Mouse (Mus musculus): Measurements from ENCODE around the gene Stoml2. TPM values are rescaled to one million over a fixed set of nuclear protein-coding genes. Genes with fewer than 3 reads are reported as not detected.
A peak's percentile ranks its signal among the peaks of the same experiment; 100 is the strongest.
"Not testable (repeated sequence)": the region's sequence is repeated elsewhere in the genome, so short reads cannot be mapped to it uniquely, and the experiment has no call there.

Gene Stoml2
- total and polyA plus RNA-seq, 3 experiments, result 145 to 191 (median 157) TPM

DNA sequence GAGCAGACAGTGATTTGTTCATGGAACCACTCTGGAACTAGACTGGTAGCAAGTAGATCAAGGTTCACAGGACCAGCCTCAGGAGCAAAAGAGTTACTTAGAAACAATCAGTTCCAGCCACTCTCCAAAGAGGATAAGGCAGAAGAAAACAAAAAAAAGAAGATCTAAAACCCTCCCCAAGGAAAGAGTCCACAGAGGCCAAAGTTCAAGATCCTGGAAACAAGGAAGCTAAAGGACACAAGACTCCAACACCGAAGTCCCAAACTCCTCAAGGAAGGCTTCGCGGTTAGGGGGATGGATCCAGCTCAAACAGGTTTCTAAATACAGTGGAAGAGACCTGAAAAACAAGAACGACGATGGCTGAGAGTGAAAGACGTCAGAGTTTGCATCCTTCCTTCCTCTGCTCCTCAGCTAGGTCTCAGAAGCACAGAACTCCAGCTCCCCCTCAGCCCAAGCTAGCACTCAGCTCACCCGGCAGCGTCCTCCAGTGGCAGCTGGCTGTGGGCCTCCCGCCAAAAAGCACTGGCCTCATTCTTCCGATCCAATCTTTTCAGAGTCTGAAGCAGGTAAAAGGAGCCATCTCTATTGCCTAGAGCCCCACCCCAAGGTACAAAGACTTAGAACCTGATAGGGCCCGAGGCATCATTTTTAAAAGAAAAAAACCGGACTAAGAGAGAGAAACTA lies 28.6 kb downstream of the Stoml2 start:
- no peak for TF ChIP-seq GATA2 (IDR thresholded peaks at IDR 0.05; ENCODE audit: borderline replicate concordance, low read depth, low read length)
- TF ChIP-seq TAL1 (conservative IDR thresholded peaks at IDR 0.05; ENCODE audit: low read depth, low read length), result no peak
- TF ChIP-seq CTCF (IDR thresholded peaks at IDR 0.05; ENCODE audit: low read depth, low read length), result no peak
- no peak for TF ChIP-seq POLR2AphosphoS5 (IDR thresholded peaks at IDR 0.05; ENCODE audit: insufficient replicate concordance, low read depth, low read length)
- TF ChIP-seq GATA1 (IDR thresholded peaks at IDR 0.05; ENCODE audit: borderline replicate concordance, low read length), result no peak
- no peak for DNase-seq (ENCODE audit: low spot score)

DNA sequence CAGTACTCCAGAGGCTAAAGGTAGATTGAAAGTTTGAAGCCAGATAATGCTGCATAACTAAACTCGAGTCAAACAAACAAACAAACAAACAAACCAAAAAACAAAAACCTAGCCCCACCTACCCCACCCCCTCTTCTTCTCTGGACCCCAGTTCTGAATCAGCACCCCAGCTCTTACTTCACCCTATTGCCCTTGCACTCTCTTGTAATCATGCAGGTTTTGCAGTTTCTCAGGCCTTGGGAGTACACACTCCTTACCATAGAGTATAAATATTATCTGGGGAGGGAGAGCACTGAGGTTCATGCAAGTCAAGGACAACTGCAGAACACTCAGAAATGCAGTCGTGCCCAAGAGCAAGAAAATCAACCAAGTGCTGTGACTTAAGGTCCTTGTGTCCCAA lies 30.2 kb downstream of the Stoml2 start:
- H3K4me1 ChIP-seq (ENCODE audit: insufficient read depth, low read depth, low read length), result peaks cover 29% of the 10 kb centered on the region
- no peak for ATAC-seq (ENCODE audit: extremely low read depth, insufficient number of reproducible peaks, low FRiP score, poor library complexity, severe bottlenecking)
- no peaks in the 10 kb centered on the region for H3K27me3 ChIP-seq (ENCODE audit: insufficient read depth, low read length)
- TF ChIP-seq TAL1 (conservative IDR thresholded peaks at IDR 0.05; ENCODE audit: low read depth, low read length) (no peak), POLR2AphosphoS5 (IDR thresholded peaks at IDR 0.05; ENCODE audit: insufficient replicate concordance, low read depth, low read length) (no peak), GATA2 (IDR thresholded peaks at IDR 0.05; ENCODE audit: borderline replicate concordance, low read depth, low read length) (no peak), CTCF (IDR thresholded peaks at IDR 0.05; ENCODE audit: low read depth, low read length) (no peak), GATA1 (IDR thresholded peaks at IDR 0.05; ENCODE audit: borderline replicate concordance, low read length) (no peak)
- H3K36me3 ChIP-seq (replicated peaks), result peaks cover 58% of the 10 kb centered on the region
- DNase-seq (ENCODE audit: low spot score), result no peak
- H3K4me3 ChIP-seq (ENCODE audit: low read depth, low read length), result no peak overlapping the region
- H3K9me3 ChIP-seq (replicated peaks), result no peaks in the 10 kb centered on the region

More for the DNA sequence above, 28.6 kb downstream of the Stoml2 start:
- Histone ChIP-seq H3K27me3 (ENCODE audit: insufficient read depth, low read length) (no peaks in the 10 kb centered on the region), H3K4me1 (ENCODE audit: insufficient read depth, low read depth, low read length) (peaks cover 22% of the 10 kb centered on the region), H3K9me3 (replicated peaks) (no peaks in the 10 kb centered on the region), H3K4me3 (ENCODE audit: low read depth, low read length) (no peak overlapping the region), H3K36me3 (replicated peaks) (peaks cover 63% of the 10 kb centered on the region)
- no peak for ATAC-seq (ENCODE audit: extremely low read depth, insufficient number of reproducible peaks, low FRiP score, poor library complexity, severe bottlenecking)

DNA sequence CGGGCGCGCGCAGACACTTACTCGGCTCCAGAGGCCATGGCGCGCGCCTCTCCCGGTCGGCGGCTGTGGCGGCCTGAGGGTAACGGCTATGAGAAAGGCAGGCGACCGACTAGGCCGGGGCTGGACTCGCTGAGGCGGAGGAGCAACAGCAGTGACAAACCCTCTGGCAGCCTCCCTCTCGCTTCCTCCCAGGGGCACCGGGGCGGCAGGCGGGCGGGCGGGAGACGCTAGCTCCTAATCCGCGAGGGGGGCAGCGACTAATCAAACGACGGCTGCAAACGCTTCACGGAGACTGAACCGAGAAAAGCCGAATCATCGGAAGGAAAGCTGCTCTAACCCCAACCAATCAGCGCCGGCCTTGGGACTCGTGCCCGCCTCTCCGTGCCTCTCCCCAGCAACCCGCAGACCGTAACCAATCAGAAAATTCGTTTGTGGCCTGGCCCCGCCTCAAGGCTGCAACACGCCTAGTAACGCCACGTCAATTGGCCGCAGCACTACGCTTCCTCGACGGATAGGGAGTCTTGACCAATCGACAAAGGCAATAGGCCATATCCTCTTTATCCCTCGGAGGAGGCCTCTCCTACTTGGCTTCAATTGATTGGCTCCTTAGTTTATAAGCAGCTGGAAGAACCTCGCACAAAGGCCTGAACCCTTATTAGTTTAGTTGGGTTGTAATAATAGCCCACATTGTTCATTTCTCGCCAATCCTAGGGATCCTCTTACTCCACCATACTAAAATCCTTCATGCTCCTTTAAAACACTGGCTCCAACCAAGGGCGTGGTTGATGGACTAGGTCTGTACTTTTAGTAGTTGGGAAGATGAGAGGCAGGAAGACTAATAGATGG lies 31.1 kb downstream of the Stoml2 start, which contains the start of gene Vcp:
Gene Vcp, minus strand, starts transcription at position 367 of the 846 bp plus-strand sequence.
- Histone ChIP-seq H3K4me3 (ENCODE audit: low read depth, low read length) (peak within 1 kb of the TSS; percentile 88), H3K36me3 (replicated peaks) (peaks cover 59% of the 10 kb centered on the region), H3K4me1 (ENCODE audit: insufficient read depth, low read depth, low read length) (peaks cover 28% of the 10 kb centered on the region)
- DNase-seq (ENCODE audit: low spot score), result peak; percentile 99
- not testable (repeated sequence) for H3K27me3 ChIP-seq (ENCODE audit: insufficient read depth, low read length); H3K9me3 ChIP-seq (replicated peaks)
- ATAC-seq (ENCODE audit: extremely low read depth, insufficient number of reproducible peaks, low FRiP score, poor library complexity, severe bottlenecking), result peak; percentile 97

DNA sequence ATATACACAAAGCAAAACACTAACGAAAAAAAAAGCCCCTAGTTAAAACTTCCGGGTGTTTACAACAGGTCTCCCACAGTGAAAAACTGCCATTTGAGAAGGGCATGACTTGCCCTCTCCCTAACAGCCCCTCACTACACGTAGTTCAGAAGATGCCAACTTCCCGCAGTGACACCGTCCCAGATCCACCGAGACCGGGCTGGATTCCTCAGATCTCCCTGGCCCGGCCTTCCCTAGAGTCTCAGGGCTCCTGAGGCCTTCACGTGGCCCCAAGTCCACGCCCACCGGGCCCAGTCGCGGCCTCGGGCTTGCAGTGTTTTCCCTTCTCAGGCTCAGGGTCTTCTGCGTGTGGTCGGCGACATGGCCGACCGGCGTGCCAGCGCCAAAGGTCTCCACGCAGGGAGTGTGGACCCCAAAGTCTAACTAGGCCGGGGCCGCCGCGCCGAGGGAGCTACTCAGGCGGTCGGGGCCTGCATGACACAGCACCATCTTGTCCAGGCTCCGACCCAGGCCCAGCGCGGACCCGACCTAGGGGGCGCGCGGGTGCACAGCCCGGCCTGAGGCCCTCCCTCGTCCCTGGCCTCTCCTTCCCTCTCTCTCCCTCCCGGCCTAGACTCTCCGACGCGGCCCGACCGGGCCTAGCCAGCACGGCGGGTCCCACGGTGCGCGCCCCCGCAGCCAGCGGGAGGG lies 31.9 kb downstream of the Stoml2 start:
- TF ChIP-seq TAL1 (conservative IDR thresholded peaks at IDR 0.05; ENCODE audit: low read depth, low read length), result no peak
- no peak for ATAC-seq (ENCODE audit: extremely low read depth, insufficient number of reproducible peaks, low FRiP score, poor library complexity, severe bottlenecking)

DNA sequence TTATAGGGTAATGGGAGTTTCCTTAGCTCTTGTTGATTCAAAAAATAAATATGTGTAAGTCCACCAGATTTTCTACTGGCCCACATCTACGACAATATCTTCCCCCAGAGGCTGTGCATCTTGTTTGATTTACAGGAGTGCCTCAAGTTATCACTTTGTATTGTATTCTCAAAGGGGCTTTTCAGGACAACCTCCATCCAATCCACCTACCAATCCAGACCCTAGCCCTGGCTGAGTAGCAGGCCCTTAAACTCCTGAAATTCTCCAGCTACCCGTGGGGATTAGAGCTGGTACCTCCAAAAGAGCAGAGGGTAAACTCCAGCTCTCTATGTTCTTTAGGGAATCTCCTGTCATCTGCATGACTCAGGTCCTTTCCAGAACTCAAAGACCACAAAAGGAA lies 33.5 kb downstream of the Stoml2 start:
- H3K9me3 ChIP-seq (replicated peaks), result no peaks in the 10 kb centered on the region
- peaks cover 60% of the 10 kb centered on the region for H3K36me3 ChIP-seq (replicated peaks)
- no peak for ATAC-seq (ENCODE audit: extremely low read depth, insufficient number of reproducible peaks, low FRiP score, poor library complexity, severe bottlenecking)
- no peak for TF ChIP-seq GATA2 (IDR thresholded peaks at IDR 0.05; ENCODE audit: borderline replicate concordance, low read depth, low read length)
- TF ChIP-seq POLR2AphosphoS5 (IDR thresholded peaks at IDR 0.05; ENCODE audit: insufficient replicate concordance, low read depth, low read length), result no peak
- TF ChIP-seq CTCF (IDR thresholded peaks at IDR 0.05; ENCODE audit: low read depth, low read length), result no peak
- no peak for TF ChIP-seq TAL1 (conservative IDR thresholded peaks at IDR 0.05; ENCODE audit: low read depth, low read length)
- no peak for DNase-seq (ENCODE audit: low spot score)
- peak overlapping the region; percentile 34; the same call in 1 of the 2 replicates for H3K4me3 ChIP-seq (ENCODE audit: low read depth, low read length)
- H3K4me1 ChIP-seq (ENCODE audit: insufficient read depth, low read depth, low read length), result peaks cover 32% of the 10 kb centered on the region
- H3K27me3 ChIP-seq (ENCODE audit: insufficient read depth, low read length), result no peaks in the 10 kb centered on the region

More for the DNA sequence above, 31.9 kb downstream of the Stoml2 start:
- peak overlapping the region; percentile 88 for H3K4me3 ChIP-seq (ENCODE audit: low read depth, low read length)
- peaks cover 58% of the 10 kb centered on the region for H3K36me3 ChIP-seq (replicated peaks)
- DNase-seq (ENCODE audit: low spot score), result peak; percentile 62
- no peaks in the 10 kb centered on the region for H3K9me3 ChIP-seq (replicated peaks)
- no peaks in the 10 kb centered on the region for H3K27me3 ChIP-seq (ENCODE audit: insufficient read depth, low read length)
- peaks cover 28% of the 10 kb centered on the region for H3K4me1 ChIP-seq (ENCODE audit: insufficient read depth, low read depth, low read length)

DNA sequence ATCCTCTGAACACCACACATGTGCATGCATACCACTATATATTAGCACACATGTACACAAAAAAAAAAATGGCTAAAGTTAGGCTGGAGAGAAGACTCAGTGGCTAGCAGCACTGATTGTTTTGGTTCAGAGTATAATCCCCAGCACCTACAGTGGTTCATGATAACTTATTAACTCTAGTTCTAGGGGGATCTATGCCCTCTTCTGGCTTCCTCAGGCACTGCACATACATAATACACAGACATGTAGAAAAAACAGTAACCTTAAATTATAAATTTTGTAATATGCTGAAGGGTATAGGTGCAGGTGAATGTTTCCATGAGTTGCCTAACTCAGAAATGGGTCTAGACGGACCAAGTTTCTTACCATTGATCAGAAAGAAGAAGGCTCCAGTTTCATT lies 43.2 kb downstream of the Stoml2 start:
- Histone ChIP-seq H3K36me3 (replicated peaks) (peaks cover 98% of the 10 kb centered on the region), H3K27me3 (ENCODE audit: insufficient read depth, low read length) (no peaks in the 10 kb centered on the region), H3K4me3 (ENCODE audit: low read depth, low read length) (no peak overlapping the region), H3K9me3 (replicated peaks) (no peaks in the 10 kb centered on the region), H3K4me1 (ENCODE audit: insufficient read depth, low read depth, low read length) (0 out of 2 replicates have a peak, but pooled peaks cover 2% of the 10 kb centered on the region)
- no peak for DNase-seq (ENCODE audit: low spot score)
- no peak for ATAC-seq (ENCODE audit: extremely low read depth, insufficient number of reproducible peaks, low FRiP score, poor library complexity, severe bottlenecking)
- no peak for TF ChIP-seq POLR2AphosphoS5 (IDR thresholded peaks at IDR 0.05; ENCODE audit: insufficient replicate concordance, low read depth, low read length)
- TF ChIP-seq GATA2 (IDR thresholded peaks at IDR 0.05; ENCODE audit: borderline replicate concordance, low read depth, low read length), result no peak
- no peak for TF ChIP-seq TAL1 (conservative IDR thresholded peaks at IDR 0.05; ENCODE audit: low read depth, low read length)
- no peak for TF ChIP-seq CTCF (IDR thresholded peaks at IDR 0.05; ENCODE audit: low read depth, low read length)

DNA sequence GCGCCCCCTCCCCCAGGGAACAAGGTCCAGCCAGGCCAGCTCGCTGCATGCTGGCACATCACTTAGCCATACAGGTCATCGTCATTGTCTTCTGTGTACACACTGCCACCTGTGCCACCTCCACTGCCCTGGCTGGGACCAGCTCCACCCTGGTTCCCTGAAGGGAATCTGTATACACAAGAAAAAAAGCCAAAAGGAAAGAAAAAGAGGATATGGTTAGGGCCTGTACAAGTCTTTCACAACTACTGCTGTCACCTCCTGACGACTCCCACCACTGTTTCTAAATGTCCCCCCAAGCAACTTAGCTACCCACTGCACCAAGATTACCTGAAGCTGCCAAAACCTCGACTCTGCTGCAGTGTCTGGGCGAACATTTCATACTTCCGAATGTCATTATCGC lies 51.0 kb downstream of the Stoml2 start:
- not testable (repeated sequence) for ATAC-seq (ENCODE audit: extremely low read depth, insufficient number of reproducible peaks, low FRiP score, poor library complexity, severe bottlenecking); H3K4me3 ChIP-seq (ENCODE audit: low read depth, low read length); DNase-seq (ENCODE audit: low spot score); H3K27me3 ChIP-seq (ENCODE audit: insufficient read depth, low read length); H3K9me3 ChIP-seq (replicated peaks); H3K4me1 ChIP-seq (ENCODE audit: insufficient read depth, low read depth, low read length)
- H3K36me3 ChIP-seq (replicated peaks), result peaks cover 83% of the 10 kb centered on the region
